Mouse (Mus musculus) skeletal muscle tissue, adult 2 months (tissue): ENCODE results near the gene Atp6v0c.

Experiments used
- DNase-seq: peaks from one replicate; pipeline ENCODE4 v3.0.0-alpha.2; 2012; ENCODE audit warnings: low read depth, low spot score

Atp6v0c gene

DNA sequence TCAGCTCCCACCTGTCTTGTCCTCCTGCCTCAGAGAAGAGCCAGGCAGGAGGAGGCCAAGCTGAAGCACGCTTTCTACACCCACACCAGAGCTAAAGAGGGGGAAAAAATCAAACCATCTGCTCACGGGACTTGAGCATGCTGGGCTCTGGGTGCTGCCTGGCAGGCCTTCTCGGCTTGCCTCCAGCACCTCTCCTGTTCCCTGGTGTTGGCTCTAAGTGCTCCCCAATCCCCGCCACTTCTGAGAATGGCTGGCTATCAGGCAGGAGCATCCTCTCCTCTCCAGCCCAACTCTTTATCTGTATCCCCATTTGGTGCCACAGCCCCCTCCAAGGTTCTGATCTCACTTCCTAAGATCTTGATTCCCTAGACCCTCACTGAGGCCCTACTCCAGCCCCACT is 29.8 kb upstream of the Atp6v0c start:
- DNase-seq: no peak

DNA sequence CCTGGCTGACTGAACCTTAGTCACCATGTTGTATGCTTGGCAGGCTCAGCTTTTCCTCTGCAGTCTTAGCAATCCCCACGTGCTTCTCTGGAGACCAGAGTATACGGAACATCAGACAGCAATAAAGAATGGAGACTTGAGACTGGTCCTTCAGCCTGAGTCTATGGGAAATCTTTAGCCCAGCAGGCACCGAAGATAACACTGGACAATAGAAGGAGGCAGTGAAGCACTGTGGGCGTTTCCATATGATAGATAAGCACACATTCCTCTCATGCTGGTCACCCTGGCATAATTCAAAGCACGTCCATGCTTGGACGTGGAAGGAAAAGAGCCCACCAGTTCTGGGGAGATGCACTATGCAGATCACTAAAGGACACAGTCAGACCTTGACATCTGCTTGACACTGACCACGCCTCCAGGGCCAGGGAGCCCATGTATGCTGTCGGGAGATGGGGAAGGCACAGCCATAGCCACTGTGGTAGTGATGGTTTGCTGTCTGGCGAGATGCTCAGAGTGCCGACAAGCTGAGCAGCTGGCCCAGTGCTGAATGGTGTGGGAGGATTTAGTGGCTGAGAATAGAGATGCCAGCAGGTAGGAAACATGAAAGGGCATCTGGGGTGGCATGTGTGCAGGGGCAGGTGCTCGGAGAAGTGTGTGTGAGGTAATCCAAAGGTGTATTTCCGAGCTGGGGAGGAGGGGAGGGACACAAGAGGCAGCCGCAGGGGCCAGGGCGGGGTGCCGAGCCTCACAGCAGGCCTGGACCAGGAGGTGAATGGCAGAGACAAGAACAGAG is 27.7 kb upstream of the Atp6v0c start:
- DNase-seq: no peak

- no peak for DNase-seq
These were observed 25.8 kb upstream of the Atp6v0c start for GRCm38 (mm10) chr17:24195349-24195748.

GRCm38 (mm10) chr17:24193769-24194168 is 24.3 kb upstream of the Atp6v0c start:
- no peak for DNase-seq

GRCm38 (mm10) chr17:24193268-24193667 is 23.8 kb upstream of the Atp6v0c start:
- no peak for DNase-seq

- DNase-seq: no peak
These were observed 23.3 kb upstream of the Atp6v0c start for GRCm38 (mm10) chr17:24192848-24193247.

- peak; percentile 77 for DNase-seq
These were observed 22.0 kb upstream of the Atp6v0c start for GRCm38 (mm10) chr17:24191481-24191880.

DNA sequence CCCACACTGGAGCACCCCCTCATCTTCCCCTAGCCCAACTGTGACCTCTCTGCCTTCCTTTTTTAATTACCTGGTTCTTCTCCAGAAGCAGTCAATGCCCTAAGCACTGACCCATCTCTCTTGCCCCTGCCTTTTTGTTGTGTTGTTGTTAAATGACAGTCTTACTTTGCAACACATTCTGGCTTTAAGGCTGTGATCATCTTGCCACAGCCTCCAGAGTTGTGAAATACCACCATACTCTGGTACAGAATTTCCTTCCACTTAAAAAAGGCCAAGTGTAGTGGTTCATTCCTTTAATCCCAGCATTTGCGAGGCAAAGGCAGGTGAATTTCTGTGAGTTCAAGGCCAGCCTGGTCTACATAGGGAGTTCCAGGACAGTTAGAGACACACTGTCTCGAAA is 21.4 kb upstream of the Atp6v0c start:
- DNase-seq: no peak

DNA sequence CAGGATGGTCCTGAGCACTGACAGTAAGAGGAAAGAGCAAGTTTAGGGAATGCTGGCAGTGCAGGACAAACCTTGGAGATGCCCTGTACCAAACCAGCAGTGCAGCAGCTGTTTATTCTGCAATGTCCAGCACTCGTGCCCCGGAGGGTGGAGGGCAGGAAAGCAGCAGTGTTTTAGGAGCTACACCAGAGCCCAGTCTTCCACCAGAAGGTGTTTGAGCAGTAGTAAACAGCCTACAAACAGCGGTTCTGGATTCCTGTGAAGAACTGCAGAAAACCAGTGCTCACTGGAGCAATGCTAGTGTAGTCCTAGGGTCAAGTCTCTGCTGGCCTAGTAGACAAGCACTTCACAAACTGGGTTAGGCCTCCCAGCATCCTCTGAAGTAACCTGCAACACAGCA is 4.8 kb upstream of the Atp6v0c start:
- DNase-seq: no peak

- peak; percentile 66 for DNase-seq
These were observed 3.9 kb upstream of the Atp6v0c start for GRCm38 (mm10) chr17:24173423-24173822.

GRCm38 (mm10) chr17:24171738-24172137 is 2.2 kb upstream of the Atp6v0c start:
- DNase-seq: no peak

DNA sequence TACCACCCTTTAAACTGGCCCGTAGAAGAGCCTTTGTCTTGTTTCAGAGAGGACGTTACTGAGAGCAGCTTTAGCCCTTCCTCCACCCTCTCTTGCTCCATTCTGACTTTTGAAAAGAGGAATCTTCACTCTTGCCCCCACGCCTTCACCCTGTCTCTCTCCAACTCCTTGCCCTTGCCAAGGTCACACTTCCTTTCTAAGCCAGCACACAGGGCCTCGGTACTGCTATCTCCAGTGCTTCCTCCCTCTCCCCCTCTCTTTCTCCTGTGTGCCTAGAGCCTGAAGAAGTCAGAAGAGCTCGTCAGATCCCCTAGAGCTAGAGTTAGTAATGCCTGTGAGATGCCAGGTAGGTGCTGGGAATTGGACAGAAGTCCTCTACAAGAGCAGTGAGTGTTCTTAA is 1.2 kb upstream of the Atp6v0c start:
- DNase-seq: no peak

- DNase-seq: no peak
These were observed 623 bp upstream of the Atp6v0c start for GRCm38 (mm10) chr17:24170125-24170524.

DNA sequence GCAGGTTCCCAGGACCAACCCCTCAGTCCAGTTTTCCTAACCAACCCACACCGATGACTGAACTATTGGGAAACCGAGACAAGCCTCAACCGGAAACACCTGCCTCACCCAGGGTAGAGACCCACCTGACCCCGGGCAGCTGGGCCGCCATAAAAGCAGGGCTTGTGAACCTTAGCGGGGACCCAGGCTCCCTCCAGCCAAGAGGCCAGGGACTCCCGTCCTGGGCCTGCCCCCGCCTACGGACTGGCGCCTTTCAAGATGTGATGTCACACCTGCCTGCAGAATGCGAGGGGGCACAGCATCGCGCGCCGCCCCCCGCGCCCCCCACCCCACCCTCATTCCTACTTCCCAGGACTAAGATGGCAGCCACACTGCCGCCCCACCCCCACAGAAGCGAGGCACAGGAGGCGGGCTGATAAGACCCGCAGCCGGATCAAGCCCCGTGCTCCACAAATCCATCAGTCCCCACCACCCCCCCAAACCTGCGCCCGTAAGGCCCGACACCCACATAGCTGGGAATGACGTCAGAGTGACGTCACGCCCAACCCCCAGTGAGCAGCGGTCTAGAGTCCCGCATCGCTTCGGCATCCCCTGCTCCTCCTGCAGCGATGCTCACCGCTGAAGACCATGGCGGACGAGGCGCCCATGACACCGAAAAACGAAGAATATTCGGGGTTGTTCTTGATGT is 768 bp downstream of the Atp6v0c start:
- DNase-seq: peak; percentile 65

- DNase-seq: no peak
These were observed 1.5 kb downstream of the Atp6v0c start for GRCm38 (mm10) chr17:24167891-24168505.

GRCm38 (mm10) chr17:24167120-24167519 is 2.4 kb downstream of the Atp6v0c start:
- DNase-seq: no peak

- DNase-seq: no peak
These were observed 4.8 kb downstream of the Atp6v0c start for GRCm38 (mm10) chr17:24164566-24165259.

DNA sequence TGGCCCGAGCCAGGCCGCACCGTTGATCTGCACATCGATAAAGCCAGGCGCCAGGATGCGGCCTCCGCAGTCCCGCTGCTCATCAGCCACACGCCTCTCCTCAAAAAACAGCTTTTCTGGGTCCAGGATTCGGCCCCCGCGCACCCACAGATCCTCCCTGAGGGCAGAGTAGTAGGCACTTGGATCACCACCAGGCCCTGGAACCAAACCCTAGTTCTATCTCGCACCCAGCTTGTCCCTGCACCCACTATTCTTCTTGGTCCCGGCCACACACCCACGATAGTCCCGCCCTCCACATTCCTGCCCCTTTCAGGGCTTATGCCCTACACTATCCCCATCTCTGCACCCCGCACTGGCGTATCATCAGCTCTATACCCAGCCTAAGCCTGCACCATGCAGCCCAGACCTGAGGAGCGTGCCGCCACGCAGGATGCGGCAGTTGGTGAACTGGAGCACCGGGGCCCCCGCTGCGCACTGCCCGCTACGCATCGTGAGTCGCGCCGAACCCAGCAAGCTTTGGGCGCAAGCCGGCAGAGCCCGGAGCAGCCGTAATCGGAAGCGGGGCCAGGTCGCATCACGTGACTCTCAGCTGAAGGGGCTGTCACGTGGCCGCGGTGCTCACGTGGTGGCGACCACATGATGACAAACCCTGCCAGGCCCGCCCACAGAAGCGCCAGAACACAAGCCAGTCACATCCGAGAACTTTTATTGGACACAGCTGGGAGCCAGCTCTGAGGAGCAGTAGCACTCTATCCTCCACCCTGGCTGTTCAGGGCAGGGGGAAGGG is 6.1 kb downstream of the Atp6v0c start, which contains the start of gene Amdhd2:
Amdhd2 (minus strand) TSS at position 591 of the 787 bp plus-strand sequence.
- peak; percentile 98 for DNase-seq

GRCm38 (mm10) chr17:24162584-24163175 is 6.8 kb downstream of the Atp6v0c start:
- DNase-seq: no peak

DNA sequence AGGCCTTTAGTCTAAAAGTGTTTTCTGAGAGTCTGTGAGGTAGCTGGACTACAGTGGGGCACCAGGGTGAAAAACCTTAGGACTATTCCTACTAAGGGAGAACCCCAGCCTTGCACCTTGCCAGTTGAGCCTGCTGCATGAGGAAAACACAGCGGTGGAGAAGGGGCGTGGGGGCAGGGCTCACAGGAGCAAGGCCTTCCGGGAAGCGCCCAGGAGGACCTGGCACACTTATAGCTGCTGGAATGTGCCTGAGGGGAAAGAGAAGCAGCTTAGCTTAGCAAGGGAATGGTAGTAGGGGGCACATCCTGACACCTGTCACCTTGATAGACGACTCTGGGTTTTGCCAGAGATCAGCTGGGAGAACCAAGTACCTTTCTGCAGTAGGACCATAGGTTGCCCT is 8.0 kb downstream of the Atp6v0c start:
- no peak for DNase-seq

GRCm38 (mm10) chr17:24157526-24157925 is 12.0 kb downstream of the Atp6v0c start:
- DNase-seq: no peak
